ENCODE assay signal across 8 mouse cellular contexts in genomic region chr2:31787029-31787428, GRCm38 (mm10). TPM values are rescaled to one million over a fixed set of nuclear protein-coding genes. Genes with fewer than 3 reads are reported as not detected.
A peak's percentile ranks its signal among the peaks of the same experiment; 100 is the strongest.
DNase-seq lines count a peak whose midpoint lies in the region; ATAC-seq and TF ChIP-seq lines count a peak whose summit lies in the region.

No protein-coding gene starts in this region.

- ATAC-seq in forebrain, embryonic 14.5 days = no peak
- no peak for ATAC-seq in forebrain, embryonic 13.5 days
- ATAC-seq in monocyte, adult 5-6 weeks (replicated peaks; ENCODE audit: insufficient number of reproducible peaks, low FRiP score, low TSS enrichment, poor library complexity, severe bottlenecking) = 0 out of 2 replicates have a peak, but pooled peaks have one; percentile 53

- H3K9ac ChIP-seq in forebrain, embryonic 14.5 days (ENCODE audit: low read length) = no peak overlapping the region
- H3K9ac ChIP-seq in forebrain, embryonic 13.5 days = no peak overlapping the region

- no peak overlapping the region for H3K4me3 ChIP-seq in forebrain, embryonic 14.5 days (ENCODE audit: low read depth, low read length)
- no peak overlapping the region for H3K4me3 ChIP-seq in forebrain, embryonic 13.5 days
- no peak overlapping the region for H3K4me3 ChIP-seq in cortical plate, adult 2 months (ENCODE audit: insufficient read depth, low read length)

- DNase-seq in forebrain, embryonic 14.5 days (ENCODE audit: low spot score) = peak; percentile 90
- DNase-seq in adipocyte (ENCODE audit: low spot score) = peak; percentile 85
- peak; percentile 87 for DNase-seq in heart, postnatal 4 days
- peak; percentile 83 to 87 for DNase-seq in left cerebral cortex, adult 18-20 months (ENCODE audit: low spot score in 2 of 2)
- DNase-seq in splenic B cell, adult 2 months (ENCODE audit: low read depth, low spot score) = peak; percentile 83

- no peak for TF ChIP-seq POLR2A in cortical plate, adult 2 months (IDR thresholded peaks at IDR 0.05; ENCODE audit: extremely low read depth, insufficient read depth, low read length)

- H3K36me3 ChIP-seq in forebrain, embryonic 14.5 days (ENCODE audit: control insufficient read depth, insufficient read depth, low read length) = peaks cover 83% of the 10 kb centered on the region
- H3K36me3 ChIP-seq in forebrain, embryonic 13.5 days (ENCODE audit: poor library complexity, severe bottlenecking) = peaks cover 85% of the 10 kb centered on the region
- peaks cover 6% of the 10 kb centered on the region for H3K36me3 ChIP-seq in splenic B cell, adult 2 months (ENCODE audit: control insufficient read depth, insufficient read depth, low read length, poor library complexity, severe bottlenecking)

- no peak overlapping the region for H3K27ac ChIP-seq in forebrain, embryonic 14.5 days (ENCODE audit: low read depth, low read length)
- H3K27ac ChIP-seq in forebrain, embryonic 13.5 days = no peak overlapping the region
- no peak overlapping the region for H3K27ac ChIP-seq in cortical plate, adult 2 months (ENCODE audit: insufficient read depth, low read length)

- peak; percentile 85 for TF ChIP-seq CTCF in cortical plate, adult 2 months (IDR thresholded peaks at IDR 0.05; ENCODE audit: extremely low read depth, insufficient read depth, low read length)

- no peaks in the 10 kb centered on the region for H3K4me1 ChIP-seq in forebrain, embryonic 14.5 days (ENCODE audit: control insufficient read depth, insufficient read depth, low read length)
- no peaks in the 10 kb centered on the region for H3K4me1 ChIP-seq in forebrain, embryonic 13.5 days
- no peaks in the 10 kb centered on the region for H3K4me1 ChIP-seq in cortical plate, adult 2 months (ENCODE audit: control insufficient read depth, insufficient read depth, low read length)

- H3K4me2 ChIP-seq in forebrain, embryonic 14.5 days (ENCODE audit: low read length) = no peak overlapping the region
- H3K4me2 ChIP-seq in forebrain, embryonic 13.5 days = no peak overlapping the region

- no peaks in the 10 kb centered on the region for H3K27me3 ChIP-seq in forebrain, embryonic 14.5 days (replicated peaks; ENCODE audit: control insufficient read depth, insufficient read depth, low read length)
- no peaks in the 10 kb centered on the region for H3K27me3 ChIP-seq in forebrain, embryonic 13.5 days
- H3K27me3 ChIP-seq in splenic B cell, adult 2 months (ENCODE audit: control insufficient read depth, insufficient read depth, low read length, poor library complexity, severe bottlenecking) = no peaks in the 10 kb centered on the region

- WGBS in forebrain, embryonic 14.5 days = 14% methylated on average over 7 of the region's 7 CpGs
- WGBS in forebrain, embryonic 13.5 days = 13% methylated on average over 7 of the region's 7 CpGs

- no peaks in the 10 kb centered on the region for H3K9me3 ChIP-seq in forebrain, embryonic 14.5 days (replicated peaks; ENCODE audit: control insufficient read depth, low read length)
- H3K9me3 ChIP-seq in forebrain, embryonic 13.5 days (replicated peaks) = no peaks in the 10 kb centered on the region

RNA-seq across cellular contexts. Expression of gene Qrfp, which starts 23.4 kb away (rescaled TPM):
- polyA plus RNA-seq in forebrain, embryonic 14.5 days (2014; fragmentation: Nextera tagmentation; extraction: Ambion mirVana) = 0.11 and 0.19 TPM in 2 replicates
- 0.13 and 0.19 TPM in 2 replicates for polyA plus RNA-seq in forebrain, embryonic 13.5 days (2015; fragmentation: Nextera tagmentation; extraction: Ambion mirVana)
- not detected in 2 replicates for polyA plus RNA-seq in cortical plate, adult 2 months (2012; rRNA removed)
- total RNA-seq in heart, postnatal 4 days (2021) = not detected
- not detected for total RNA-seq in left cerebral cortex, adult 18-20 months (2021)
- total RNA-seq in monocyte, adult 5-6 weeks (2017) = 9.8 to 19.1 TPM (median 10.5 TPM) in 3 replicates

RNA-seq across cellular contexts. Expression of gene Fibcd1, which starts 58.8 kb away (rescaled TPM):
- 3.0 and 3.3 TPM in 2 replicates for polyA plus RNA-seq in forebrain, embryonic 14.5 days (2014; fragmentation: Nextera tagmentation; extraction: Ambion mirVana)
- polyA plus RNA-seq in forebrain, embryonic 13.5 days (2015; fragmentation: Nextera tagmentation; extraction: Ambion mirVana) = 1.2 and 1.5 TPM in 2 replicates
- polyA plus RNA-seq in cortical plate, adult 2 months (2012; rRNA removed) = 4.9 and 11.4 TPM in 2 replicates
- not detected for total RNA-seq in heart, postnatal 4 days (2021)
- 1 to 10 TPM; 7.4 to 9.2 TPM for total RNA-seq in left cerebral cortex, adult 18-20 months (2021)
- total RNA-seq in monocyte, adult 5-6 weeks (2017) = 0.19 TPM in 1 of 3 replicates, not detected in the others

Comparison
In these comparisons a context has a peak if more than half of its experiments do, and no peak if none do; other contexts are left out.
1. RNA of gene Qrfp, which starts 23.4 kb away (total RNA-seq): 9.8 to 19.1 TPM in monocyte, adult 5-6 weeks; not detected in heart, postnatal 4 days and not detected in left cerebral cortex, adult 18-20 months; every median in the first group is over 10 times any median in the second.
2. Peak in every context shown above with its lines, with median percentiles within 50 percentile points of each other: DNase-seq.